Mouse (Mus musculus) gastrocnemius, adult 8-10 months (tissue): ENCODE measurements around the gene Tppp2. TPM values are rescaled to one million over a fixed set of nuclear protein-coding genes. Genes with fewer than 3 reads are reported as not detected.

Source experiments
- DNase-seq, 2 experiments: peaks; one replicate each; pipeline ENCODE4 v3.0.0; 2022; ENCODE audit warnings: low spot score in 2 of 2
- total RNA-seq, 4 experiments: library from RNA; stranded (reverse); gene quantifications; 2 replicates each; pipeline ENCODE4 v1.2.4; 2022

Gene Tppp2
- total RNA-seq, 4 experiments from 2014 or later: 0.92 to 1.7 (median 1.7) TPM

DNA sequence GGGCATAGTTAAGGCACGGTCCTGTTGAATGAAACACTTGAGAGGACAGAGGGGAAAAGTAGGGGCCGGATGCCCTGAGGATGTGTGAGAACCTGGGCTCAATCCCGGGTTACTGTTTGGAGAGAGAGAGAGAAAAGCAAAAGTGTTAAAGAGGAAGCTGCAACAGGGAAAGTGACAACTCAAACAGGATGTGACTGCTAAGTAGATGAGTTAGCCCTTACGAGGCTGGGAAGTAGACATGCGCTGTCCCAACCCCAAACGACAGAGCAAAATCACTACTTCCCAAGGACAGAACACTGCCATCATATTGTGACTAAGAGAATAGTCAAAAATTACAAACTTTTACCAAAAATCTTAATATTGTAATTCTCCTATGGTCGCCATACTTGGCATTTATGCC is 24.0 kb downstream of the Tppp2 start:
- DNase-seq: no peak

DNA sequence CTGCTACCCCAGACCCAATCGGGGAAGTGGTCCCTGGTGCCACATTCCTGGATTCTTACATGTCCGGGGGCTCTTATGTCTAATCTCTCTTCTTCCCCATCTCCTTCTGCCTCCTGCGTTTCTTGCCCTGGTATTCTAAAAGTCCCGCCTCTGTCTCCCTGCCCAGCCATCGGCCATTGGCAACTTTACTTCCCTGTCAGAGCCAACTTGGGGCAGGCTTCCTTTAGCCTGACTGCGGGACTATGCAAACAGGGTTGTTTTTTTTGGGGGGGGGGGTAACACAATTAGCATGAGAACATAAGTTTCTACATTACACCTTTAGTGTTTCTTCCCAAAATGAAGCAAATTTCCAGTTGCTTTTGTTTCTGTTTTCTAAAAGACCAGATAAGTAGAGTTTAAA is 25.1 kb downstream of the Tppp2 start:
- no peak for DNase-seq

DNA sequence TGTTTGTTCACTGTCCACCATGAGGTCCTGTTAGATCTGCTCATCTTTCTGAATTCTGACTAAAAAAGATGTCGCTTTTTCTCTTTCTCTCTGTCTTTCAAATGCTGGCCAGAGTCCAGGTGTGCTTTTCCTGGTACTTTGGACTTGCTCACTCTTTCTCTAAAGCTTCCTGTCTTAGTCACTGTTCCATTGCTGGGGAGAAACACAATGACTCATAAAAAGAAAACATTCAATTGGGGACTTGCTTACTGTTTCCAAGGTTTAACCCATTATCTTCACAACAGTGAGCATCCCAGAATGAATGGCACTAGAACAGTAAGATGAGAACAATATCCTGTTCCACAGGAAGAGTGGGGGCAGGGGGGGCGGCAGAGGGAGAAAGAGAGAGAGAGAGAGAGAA is 42.1 kb downstream of the Tppp2 start:
- no peak for DNase-seq

DNA sequence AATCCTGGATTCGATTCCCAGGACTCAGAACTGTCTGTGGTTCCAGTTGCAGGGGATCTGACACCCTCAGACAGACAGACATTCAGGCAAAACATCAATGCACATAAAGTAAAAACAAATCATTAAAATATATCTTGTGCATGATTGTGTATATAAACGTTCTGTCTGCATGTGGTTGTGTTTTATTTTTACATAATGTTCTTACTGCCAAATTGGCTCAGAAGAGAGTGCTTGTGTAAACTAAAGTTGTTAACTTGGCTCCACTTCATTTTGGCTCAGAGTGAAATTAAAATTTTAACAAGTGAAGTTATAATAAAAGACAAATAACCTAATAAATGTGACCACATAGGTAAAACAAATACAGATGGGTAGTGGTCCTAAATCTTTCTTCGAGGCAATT is 49.2 kb downstream of the Tppp2 start:
- no peak for DNase-seq

Other genes with a start within 250 kb of the Tppp2 start
- not detected for gene Gm17079, start 223.0 kb upstream of the Tppp2 start, total RNA-seq
- not detected for gene Gm5800, start 201.2 kb upstream of the Tppp2 start, total RNA-seq
- not detected for gene Ang4, start 144.8 kb upstream of the Tppp2 start, total RNA-seq
- not detected for gene AY358078, start 118.4 kb upstream of the Tppp2 start, total RNA-seq
- not detected for gene Ear6, start 64.7 kb upstream of the Tppp2 start, total RNA-seq
- 10 to 100 TPM in 3 of 4 experiments, 1 to 10 TPM in 1; 8.6 to 14.7 (median 12.3) TPM for gene Mettl17, start 33.6 kb upstream of the Tppp2 start, total RNA-seq
- gene Slc39a2, start 25.5 kb upstream of the Tppp2 start, total RNA-seq: under 1 TPM; 0.11 to 0.48 (median 0.33) TPM
- gene Ndrg2, start 4.3 kb upstream of the Tppp2 start, total RNA-seq: 1,000 to 10,000 TPM; 1,880 to 2,007 (median 1,939) TPM
- not detected for gene Rnase13, start 4.3 kb downstream of the Tppp2 start, total RNA-seq
- 1 to 10 TPM; 5.7 to 9.4 (median 6.2) TPM for gene Arhgef40, start 66.3 kb downstream of the Tppp2 start, total RNA-seq
- gene Tmem253, start 97.2 kb downstream of the Tppp2 start, total RNA-seq: 1 to 10 TPM in 3 of 4 experiments, under 1 TPM in 1; 0.60 to 1.4 (median 1.2) TPM
- gene Zfp219, start 102.3 kb downstream of the Tppp2 start, total RNA-seq: 10 to 100 TPM in 3 of 4 experiments, 1 to 10 TPM in 1; 9.9 to 14.0 (median 13.0) TPM
- gene Olfr221, start 124.0 kb downstream of the Tppp2 start, total RNA-seq: not detected
- gene Hnrnpc, start 185.6 kb downstream of the Tppp2 start, total RNA-seq: 10 to 100 TPM; 62.4 to 80.4 (median 71.9) TPM
- not detected for gene Rpgrip1, start 192.3 kb downstream of the Tppp2 start, total RNA-seq